Mouse (Mus musculus): ENCODE results near the gene Slc8b1. TPM values are rescaled to one million over a fixed set of nuclear protein-coding genes. Genes with fewer than 3 reads are reported as not detected.

The Slc8b1 gene
- total and polyA plus RNA-seq, 2 experiments = 40.6 to 52.4 TPM

- peaks cover 27% of the 10 kb centered on the region for H3K4me1 ChIP-seq (ENCODE audit: control insufficient read depth, insufficient read depth, low read length)
- peaks cover 23% of the 10 kb centered on the region for H3K79me2 ChIP-seq (ENCODE audit: control insufficient read depth, insufficient read depth, low read length)
- no peak for TF ChIP-seq POLR2A (IDR thresholded peaks at IDR 0.05; ENCODE audit: extremely low read depth, insufficient read depth, low read length)
- no peak for TF ChIP-seq CTCF (IDR thresholded peaks at IDR 0.05; ENCODE audit: low read depth, low read length)
- peaks cover 21% of the 10 kb centered on the region for H3K36me3 ChIP-seq (ENCODE audit: control insufficient read depth, insufficient read depth, low read length)
- 95% methylated on average over 4 of the region's 4 CpGs for WGBS
- no peak overlapping the region for H3K4me3 ChIP-seq (ENCODE audit: insufficient read depth, low read depth, low read length)
- no peak overlapping the region for H3K27ac ChIP-seq (replicated peaks; ENCODE audit: insufficient read depth, low read depth, low read length)
- H3K9ac ChIP-seq (ENCODE audit: low read depth, low read length) = no peak overlapping the region
- DNase-seq (ENCODE audit: extremely low read depth, low read depth, low spot score) = no peak
- no peaks in the 10 kb centered on the region for H3K27me3 ChIP-seq (ENCODE audit: control insufficient read depth, insufficient read depth, low read length)
Measured at GRCm38 (mm10) chr5:120583511-120583910, 72.5 kb downstream of the Slc8b1 start.

Other genes with a start within 250 kb of the Slc8b1 start
- gene Lhx5, start 79.5 kb upstream of the Slc8b1 start, total RNA-seq (2014; rRNA removed) = not detected in 2 replicates
- gene Lhx5, start 79.5 kb upstream of the Slc8b1 start, polyA plus RNA-seq (2012; rRNA removed) = not detected in 2 replicates
- 11.7 and 23.2 TPM in 2 replicates for gene Sdsl, start 38.4 kb upstream of the Slc8b1 start, total RNA-seq (2014; rRNA removed)
- 18.6 and 25.9 TPM in 2 replicates for gene Sdsl, start 38.4 kb upstream of the Slc8b1 start, polyA plus RNA-seq (2012; rRNA removed)
- gene Sds, start 34.6 kb upstream of the Slc8b1 start, total RNA-seq (2014; rRNA removed) = 410 and 645 TPM in 2 replicates
- gene Sds, start 34.6 kb upstream of the Slc8b1 start, polyA plus RNA-seq (2012; rRNA removed) = 648 and 709 TPM in 2 replicates
- gene Plbd2, start 7.5 kb upstream of the Slc8b1 start, total RNA-seq (2014; rRNA removed) = 18.1 and 28.9 TPM in 2 replicates
- gene Plbd2, start 7.5 kb upstream of the Slc8b1 start, polyA plus RNA-seq (2012; rRNA removed) = 41.9 and 42.0 TPM in 2 replicates
- gene Tpcn1, start 77.5 kb downstream of the Slc8b1 start, total RNA-seq (2014; rRNA removed) = 7.6 and 11.5 TPM in 2 replicates
- gene Tpcn1, start 77.5 kb downstream of the Slc8b1 start, polyA plus RNA-seq (2012; rRNA removed) = 51.9 and 78.1 TPM in 2 replicates
- gene Iqcd, start 77.8 kb downstream of the Slc8b1 start, total RNA-seq (2014; rRNA removed) = 0.09 TPM in 1 of 2 replicates, not detected in the other
- 0.15 and 0.22 TPM in 2 replicates for gene Iqcd, start 77.8 kb downstream of the Slc8b1 start, polyA plus RNA-seq (2012; rRNA removed)
- 4.4 and 5.9 TPM in 2 replicates for gene Rita1, start 101.4 kb downstream of the Slc8b1 start, total RNA-seq (2014; rRNA removed)
- 9.1 and 10.5 TPM in 2 replicates for gene Rita1, start 101.4 kb downstream of the Slc8b1 start, polyA plus RNA-seq (2012; rRNA removed)
- gene Ddx54, start 101.6 kb downstream of the Slc8b1 start, total RNA-seq (2014; rRNA removed) = 15.2 and 19.8 TPM in 2 replicates
- gene Ddx54, start 101.6 kb downstream of the Slc8b1 start, polyA plus RNA-seq (2012; rRNA removed) = 24.2 and 24.6 TPM in 2 replicates
- gene Cfap73, start 123.1 kb downstream of the Slc8b1 start, total RNA-seq (2014; rRNA removed) = not detected in 2 replicates
- gene Cfap73, start 123.1 kb downstream of the Slc8b1 start, polyA plus RNA-seq (2012; rRNA removed) = not detected in 2 replicates
- gene Rasal1, start 137.6 kb downstream of the Slc8b1 start, total RNA-seq (2014; rRNA removed) = 0.09 and 0.54 TPM in 2 replicates
- 0.10 and 0.95 TPM in 2 replicates for gene Rasal1, start 137.6 kb downstream of the Slc8b1 start, polyA plus RNA-seq (2012; rRNA removed)
- gene Dtx1, start 200.8 kb downstream of the Slc8b1 start, total RNA-seq (2014; rRNA removed) = 0.65 and 1.4 TPM in 2 replicates
- gene Dtx1, start 200.8 kb downstream of the Slc8b1 start, polyA plus RNA-seq (2012; rRNA removed) = 0.75 and 1.3 TPM in 2 replicates
- 1.8 and 1.9 TPM in 2 replicates for gene Oas2, start 238.7 kb downstream of the Slc8b1 start, total RNA-seq (2014; rRNA removed)
- gene Oas2, start 238.7 kb downstream of the Slc8b1 start, polyA plus RNA-seq (2012; rRNA removed) = 1.3 and 5.4 TPM in 2 replicates